Mouse (Mus musculus) liver, adult 2 months (tissue): ENCODE data around the gene Dlgap4. TPM values are rescaled to one million over a fixed set of nuclear protein-coding genes. Genes with fewer than 3 reads are reported as not detected.

ENCODE experiments used
- DNase-seq: peaks from one replicate; pipeline ENCODE4 v3.0.0-alpha.2; 2011; ENCODE audit warnings: low read depth, low spot score; ENCODE audit errors: extremely low read depth
- H3K27ac ChIP-seq: fragments of 200-500 bp; replicated peaks from 2 replicates; pipeline ENCODE4 v1.5.1; 2012; ENCODE audit warnings: low read depth, mild to moderate bottlenecking, control low read depth, inconsistent platforms, low read length; ENCODE audit not compliant: insufficient read depth
- H3K27me3 ChIP-seq: fragments of 200-500 bp; 2 replicates; pipeline ENCODE4 v1.6.1; 2012; ENCODE audit warnings: mild to moderate bottlenecking, moderate library complexity, low read length, inconsistent platforms; ENCODE audit not compliant: control insufficient read depth, insufficient read depth
- H3K36me3 ChIP-seq: fragments of 200-500 bp; 2 replicates; pipeline ENCODE4 v1.6.1; 2012; ENCODE audit warnings: low read length, inconsistent platforms; ENCODE audit not compliant: control insufficient read depth, insufficient read depth
- H3K4me1 ChIP-seq: fragments of 200-500 bp; 2 replicates; pipeline ENCODE4 v1.6.1; 2011; ENCODE audit warnings: low read length; ENCODE audit not compliant: control insufficient read depth, insufficient read depth
- H3K4me3 ChIP-seq: fragments of 200-500 bp; 2 replicates; pipeline ENCODE4 v1.5.1; 2011; ENCODE audit warnings: low read depth, mild to moderate bottlenecking, control low read depth, low read length, moderate library complexity; ENCODE audit not compliant: insufficient read depth
- H3K79me2 ChIP-seq: fragments of 200-500 bp; 2 replicates; pipeline ENCODE4 v1.6.1; 2012; ENCODE audit warnings: inconsistent platforms, mild to moderate bottlenecking, low read length, moderate library complexity; ENCODE audit not compliant: control insufficient read depth, insufficient read depth
- H3K9ac ChIP-seq: fragments of 200-500 bp; 2 replicates; pipeline ENCODE4 v1.6.1; 2012; ENCODE audit warnings: low read depth, mild to moderate bottlenecking, control low read depth, inconsistent platforms, low read length
- CTCF ChIP-seq: fragments of 200-500 bp; IDR thresholded peaks from 2 replicates; pipeline ENCODE4 v1.5.1; 2011; ENCODE audit warnings: low read depth, low read length, control low read depth
- POLR2A ChIP-seq: fragments of 200-500 bp; IDR thresholded peaks from 2 replicates; pipeline ENCODE4 v1.6.1; 2011; ENCODE audit warnings: low read length, control low read depth; ENCODE audit not compliant: insufficient read depth; ENCODE audit errors: extremely low read depth
- WGBS: fragments of 180-500 bp; shearing (Covaris S2); methylation state at CpG from one replicate; pipeline ENCODE4 v1.1.7; 2018; 5-methylcytosine and 5-hydroxymethylcytosine counted together
- polyA plus RNA-seq: library from polyadenylated mRNA; depleted of rRNA; stranded (reverse); fragments of >200 nt; gene quantifications from 2 replicates; pipeline ENCODE4 v1.2.3, GENCODE M21; 2012
- total RNA-seq: library from RNA; depleted of rRNA; stranded (reverse); fragments of >200 nt; gene quantifications from 2 replicates; pipeline ENCODE4 v1.2.3, GENCODE M21; 2014

Gene Dlgap4
- total and polyA plus RNA-seq, 2 experiments = 3.2 to 22.8 TPM

DNA sequence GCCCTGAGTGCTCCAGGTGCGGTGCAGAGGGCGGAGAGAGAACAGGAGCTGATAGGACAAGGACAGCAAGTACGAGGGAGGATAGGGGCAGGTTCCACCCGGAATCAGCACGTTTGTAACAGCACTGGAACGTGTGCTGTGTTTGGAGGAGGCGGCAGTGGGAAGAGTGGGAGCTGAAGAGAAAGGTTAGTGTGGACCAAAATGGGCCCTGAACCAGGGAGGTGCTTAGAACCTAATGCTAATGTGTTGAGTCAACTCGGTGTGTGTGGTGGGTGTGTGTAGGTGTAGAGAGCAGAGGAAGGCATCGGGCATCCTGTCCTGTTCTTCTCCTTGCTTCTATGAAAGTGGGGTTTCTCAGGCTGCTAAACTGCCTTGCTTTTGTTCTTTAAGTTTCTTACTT lies 127.8 kb downstream of the Dlgap4 start:
- TF ChIP-seq CTCF (no peak), POLR2A (no peak)
- WGBS = 83% methylated on average over 9 of the region's 9 CpGs
- H3K36me3 ChIP-seq = no peaks in the 10 kb centered on the region
- H3K79me2 ChIP-seq = peaks cover 8% of the 10 kb centered on the region
- H3K9ac ChIP-seq = no peak overlapping the region
- peaks cover 2% of the 10 kb centered on the region; the same call in 1 of the 2 replicates for H3K4me1 ChIP-seq
- no peak overlapping the region for H3K4me3 ChIP-seq
- no peak for DNase-seq
- H3K27me3 ChIP-seq = no peaks in the 10 kb centered on the region
- H3K27ac ChIP-seq = no peak overlapping the region

DNA sequence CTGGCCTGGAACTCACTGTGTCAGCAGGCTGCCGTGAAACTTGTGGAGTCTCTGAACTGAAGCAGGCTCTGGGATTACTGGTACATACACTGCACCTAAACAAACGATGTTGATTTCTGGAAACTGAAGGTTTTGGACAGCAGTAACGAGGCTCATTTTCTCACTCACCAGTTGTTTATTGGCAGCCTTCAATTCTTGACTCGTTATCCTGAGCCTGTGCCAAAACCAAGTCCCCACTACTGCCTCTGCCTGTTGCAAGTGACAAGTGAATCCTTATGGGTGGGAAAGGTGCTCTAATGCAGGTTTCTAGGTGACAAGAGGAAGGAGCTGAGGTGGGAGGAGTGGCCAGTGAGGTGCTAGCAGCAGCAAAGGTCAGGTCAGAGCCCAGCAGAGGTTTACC lies 128.5 kb downstream of the Dlgap4 start:
- Histone ChIP-seq H3K36me3 (no peaks in the 10 kb centered on the region), H3K4me3 (no peak overlapping the region), H3K79me2 (peaks cover 7% of the 10 kb centered on the region), H3K27ac (no peak overlapping the region), H3K4me1 (no peaks in the 10 kb centered on the region; the same call in 1 of the 2 replicates), H3K9ac (no peak overlapping the region), H3K27me3 (no peaks in the 10 kb centered on the region)
- TF ChIP-seq CTCF = no peak
- TF ChIP-seq POLR2A = no peak
- 38% methylated on average over 4 of the region's 4 CpGs for WGBS
- DNase-seq = no peak

DNA sequence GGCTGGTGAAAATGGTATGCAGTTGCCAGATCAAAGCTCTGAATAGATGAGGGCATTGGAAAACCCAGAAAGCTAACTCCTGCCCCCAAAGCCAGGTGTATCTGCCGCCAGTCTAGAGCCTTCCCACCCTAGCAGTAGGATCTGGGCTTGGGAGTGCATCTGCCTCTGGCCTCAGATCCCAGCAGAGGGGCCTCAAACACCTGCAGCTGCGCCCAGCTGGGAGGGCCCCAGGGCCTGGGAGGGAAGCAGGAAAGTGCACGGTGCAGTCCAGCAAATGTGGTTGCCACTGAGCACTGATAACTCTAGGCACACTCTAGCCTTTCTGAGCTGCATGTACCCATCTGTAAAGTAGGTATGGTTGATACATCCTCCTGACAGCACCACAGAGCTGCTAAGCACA lies 129.7 kb downstream of the Dlgap4 start:
- WGBS = 88% methylated on average over 3 of the region's 3 CpGs
- TF ChIP-seq POLR2A (no peak), CTCF (no peak)
- DNase-seq = no peak
- Histone ChIP-seq H3K9ac (no peak overlapping the region), H3K79me2 (peaks cover 7% of the 10 kb centered on the region), H3K36me3 (no peaks in the 10 kb centered on the region), H3K4me3 (no peak overlapping the region), H3K27me3 (no peaks in the 10 kb centered on the region), H3K27ac (no peak overlapping the region), H3K4me1 (no peaks in the 10 kb centered on the region; the same call in 1 of the 2 replicates)

DNA sequence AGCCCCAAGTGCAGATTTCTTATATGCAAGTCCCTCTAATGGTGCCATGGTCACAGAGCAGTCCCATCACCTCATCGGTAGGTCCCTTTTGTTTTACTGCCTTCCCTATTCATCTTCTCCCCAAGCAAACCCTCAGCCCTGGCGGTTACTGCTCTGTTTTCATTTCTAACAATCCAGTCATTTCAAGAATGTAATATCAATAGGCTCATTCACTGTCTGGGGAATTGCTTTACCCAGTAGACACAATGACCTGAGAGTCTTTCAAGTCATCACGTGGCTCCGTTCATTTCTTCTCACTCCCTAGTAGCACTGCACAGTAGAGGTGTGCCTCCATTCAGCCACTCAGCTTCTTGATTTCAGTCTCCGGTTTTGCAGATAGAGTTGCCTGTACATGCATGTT lies 130.9 kb downstream of the Dlgap4 start:
- Histone ChIP-seq H3K36me3 (peaks cover 2% of the 10 kb centered on the region; the same call in 1 of the 2 replicates), H3K27me3 (no peaks in the 10 kb centered on the region), H3K4me1 (no peaks in the 10 kb centered on the region; the same call in 1 of the 2 replicates), H3K27ac (no peak overlapping the region), H3K79me2 (peaks cover 6% of the 10 kb centered on the region), H3K9ac (no peak overlapping the region), H3K4me3 (no peak overlapping the region)
- no peak for TF ChIP-seq CTCF
- TF ChIP-seq POLR2A = no peak
- DNase-seq = no peak
- WGBS = over 99% methylated on average over 5 of the region's 5 CpGs

DNA sequence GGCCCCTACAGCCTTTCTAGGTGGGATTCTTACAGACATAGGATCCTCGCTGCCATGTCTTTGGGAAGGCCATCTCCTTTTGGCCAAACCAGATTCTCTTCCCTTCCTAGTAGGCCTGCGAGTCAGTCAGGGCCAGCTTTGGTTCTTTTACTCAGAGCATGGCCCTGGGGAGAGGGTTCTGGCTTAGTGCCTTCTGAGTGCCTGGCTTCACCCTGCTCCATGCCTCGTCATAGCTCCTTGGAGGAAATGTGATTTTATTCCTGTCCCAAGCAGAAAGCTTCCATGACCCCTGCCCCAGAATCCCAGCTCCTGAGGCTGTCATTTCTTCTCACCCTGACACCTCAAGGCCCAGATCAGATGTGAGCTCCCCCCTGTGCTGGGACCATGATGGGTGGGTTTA lies 133.8 kb downstream of the Dlgap4 start:
- Histone ChIP-seq H3K36me3 (peaks cover 9% of the 10 kb centered on the region; the same call in 1 of the 2 replicates), H3K9ac (no peak overlapping the region), H3K27ac (no peak overlapping the region), H3K4me1 (no peaks in the 10 kb centered on the region), H3K27me3 (no peaks in the 10 kb centered on the region), H3K79me2 (no peaks in the 10 kb centered on the region; the same call in 1 of the 2 replicates), H3K4me3 (no peak overlapping the region)
- TF ChIP-seq POLR2A (no peak), CTCF (no peak)
- no peak for DNase-seq
- 86% methylated on average over 3 of the region's 3 CpGs for WGBS

DNA sequence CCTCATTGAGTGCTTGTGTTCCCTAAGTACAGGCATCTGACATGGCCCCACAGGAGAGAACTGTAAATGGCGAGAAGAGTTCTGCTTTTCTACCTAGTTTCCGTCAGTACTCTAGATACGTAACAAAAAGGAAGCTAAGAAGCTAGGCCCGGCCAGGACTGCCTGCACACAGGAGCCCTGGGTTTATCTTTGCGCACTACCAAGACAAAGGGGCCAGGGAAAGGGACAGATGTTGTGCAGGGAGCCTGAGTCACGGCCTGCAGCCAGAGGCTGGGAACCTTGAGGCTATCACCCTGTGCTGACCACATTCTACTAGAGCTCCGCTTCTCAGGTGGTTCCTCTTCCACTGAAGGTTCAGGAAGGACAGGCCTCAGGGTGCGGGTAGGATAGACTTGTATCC lies 136.2 kb downstream of the Dlgap4 start:
- no peak for DNase-seq
- Histone ChIP-seq H3K9ac (no peak overlapping the region), H3K27ac (no peak overlapping the region), H3K79me2 (no peaks in the 10 kb centered on the region), H3K27me3 (no peaks in the 10 kb centered on the region), H3K4me3 (no peak overlapping the region), H3K36me3 (peaks cover 14% of the 10 kb centered on the region; the same call in 1 of the 2 replicates), H3K4me1 (no peaks in the 10 kb centered on the region)
- TF ChIP-seq CTCF (no peak), POLR2A (no peak)
- WGBS = 95% methylated on average over 8 of the region's 8 CpGs
